Mouse (Mus musculus) thymus, adult 2 months (tissue): ENCODE results near the gene Tmem151a.

Experiments used
- CTCF ChIP-seq: fragments of 200-500 bp; IDR thresholded peaks from 2 replicates; pipeline ENCODE4 v1.5.1; 2012; ENCODE audit warnings: mild to moderate bottlenecking, control low read depth, low read length, moderate library complexity, borderline replicate concordance; ENCODE audit not compliant: control insufficient read depth, poor library complexity, insufficient read depth; ENCODE audit errors: extremely low read depth
- POLR2A ChIP-seq: fragments of 200-500 bp; IDR thresholded peaks from 2 replicates; pipeline ENCODE4 v1.6.1; 2012; ENCODE audit warnings: mild to moderate bottlenecking, low read length, control low read depth, moderate library complexity; ENCODE audit not compliant: control insufficient read depth, poor library complexity, insufficient read depth; ENCODE audit errors: extremely low read depth

GRCm38 (mm10) chr19:5079279-5079678, 6.1 kb downstream of the Tmem151a start:
- no peak for TF ChIP-seq POLR2A
- TF ChIP-seq CTCF = no peak
